Mouse (Mus musculus) heart, adult 2 months (tissue): Measurements from ENCODE around the gene Atg7. TPM values are rescaled to one million over a fixed set of nuclear protein-coding genes. Genes with fewer than 3 reads are reported as not detected.

ENCODE experiments used
- DNase-seq, 2 experiments: peaks; one replicate each; pipeline ENCODE4 v3.0.0; 2021
- H3K27ac ChIP-seq: fragments of 200-600 bp; 2 replicates; pipeline ENCODE4 v1.8.1; 2022
- H3K27me3 ChIP-seq: fragments of 200-500 bp; 2 replicates; pipeline ENCODE4 v1.6.1; 2012; ENCODE audit warnings: mild to moderate bottlenecking, low read length, inconsistent platforms, mixed read lengths; ENCODE audit not compliant: control insufficient read depth, insufficient read depth
- H3K36me3 ChIP-seq: fragments of 200-500 bp; 2 replicates; pipeline ENCODE4 v1.6.1; 2012; ENCODE audit warnings: low read length, inconsistent platforms; ENCODE audit not compliant: control insufficient read depth, insufficient read depth
- H3K4me1 ChIP-seq: fragments of 200-500 bp; 2 replicates; pipeline ENCODE4 v1.6.1; 2011; ENCODE audit warnings: low read length; ENCODE audit not compliant: control insufficient read depth, insufficient read depth
- H3K4me3 ChIP-seq: fragments of 200-600 bp; 2 replicates; pipeline ENCODE4 v1.8.1; 2022
- H3K79me2 ChIP-seq: fragments of 200-500 bp; replicated peaks from 2 replicates; pipeline ENCODE4 v1.6.1; 2012; ENCODE audit warnings: mild to moderate bottlenecking, inconsistent platforms, low read length, moderate library complexity, mixed read lengths; ENCODE audit not compliant: control insufficient read depth, insufficient read depth
- H3K9ac ChIP-seq: fragments of 200-500 bp; 2 replicates; pipeline ENCODE4 v1.6.1; 2012; ENCODE audit warnings: low read depth, mild to moderate bottlenecking, control low read depth, inconsistent platforms, low read length, mixed read lengths
- CTCF ChIP-seq: fragments of 200-600 bp; IDR thresholded peaks from 2 replicates; pipeline ENCODE4 v1.8.1; 2022; ENCODE audit warnings: antibody characterized with exemption, mild to moderate bottlenecking, moderate library complexity
- EP300 ChIP-seq: fragments of 200-500 bp; IDR thresholded peaks from 2 replicates; pipeline ENCODE4 v1.6.1; 2011; ENCODE audit warnings: low read depth, low read length, control low read depth; ENCODE audit not compliant: insufficient read depth
- POLR2A ChIP-seq: fragments of 200-500 bp; IDR thresholded peaks from 2 replicates; pipeline ENCODE4 v1.6.1; 2011; ENCODE audit warnings: mild to moderate bottlenecking, low read depth, low read length, control low read depth; ENCODE audit not compliant: insufficient read depth
- WGBS: fragments of 180-500 bp; shearing (Covaris S2); methylation state at CpG from one replicate; pipeline ENCODE4 v1.1.7; 2018; 5-methylcytosine and 5-hydroxymethylcytosine counted together
- intact Hi-C: fragments of 180-260 bp; cut with DNase I; formaldehyde crosslinking; loops from one replicate; pipeline ENCODE4 v1.15.1; 2025
- polyA plus RNA-seq: library from polyadenylated mRNA; depleted of rRNA; stranded (reverse); fragments of >200 nt; gene quantifications from 2 replicates; pipeline ENCODE4 v1.2.3, GENCODE M21; 2012
- total RNA-seq, 2 experiments: library from RNA; stranded (reverse); gene quantifications; 2 replicates each; pipeline ENCODE4 v1.2.3; 2021

Atg7 gene
- total and polyA plus RNA-seq, 3 experiments = 9.9 to 11.1 (median 10.7) TPM

DNA sequence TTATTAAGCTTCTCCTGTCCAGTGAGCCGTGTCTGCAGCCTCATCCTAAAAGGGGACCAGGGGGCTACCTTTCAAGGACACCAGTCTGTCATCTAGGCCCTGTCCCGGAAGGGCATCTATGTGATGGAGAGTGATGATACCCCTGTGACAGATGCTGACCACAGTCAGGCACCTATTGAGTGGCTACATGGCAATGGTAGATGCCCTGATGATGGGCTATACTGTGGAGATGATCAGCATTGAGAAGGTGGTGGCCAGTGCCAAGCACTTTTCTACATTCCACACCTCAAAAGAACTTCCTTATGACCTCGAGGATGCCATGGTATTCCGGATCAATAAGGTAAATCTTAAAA, 95.8 kb downstream of the Atg7 start:
- intact Hi-C loops = no loop called here
- 93% methylated on average over 4 of the region's 4 CpGs for WGBS
- TF ChIP-seq CTCF (no peak), POLR2A (no peak), EP300 (no peak)
- H3K79me2 ChIP-seq = no peaks in the 10 kb centered on the region
- H3K4me3 ChIP-seq = no peak overlapping the region
- no peaks in the 10 kb centered on the region for H3K27me3 ChIP-seq
- peaks cover 3% of the 10 kb centered on the region; the same call in 1 of the 2 replicates for H3K4me1 ChIP-seq
- H3K27ac ChIP-seq = no peak overlapping the region
- no peak overlapping the region for H3K9ac ChIP-seq
- DNase-seq = no peak
- H3K36me3 ChIP-seq = no peaks in the 10 kb centered on the region

DNA sequence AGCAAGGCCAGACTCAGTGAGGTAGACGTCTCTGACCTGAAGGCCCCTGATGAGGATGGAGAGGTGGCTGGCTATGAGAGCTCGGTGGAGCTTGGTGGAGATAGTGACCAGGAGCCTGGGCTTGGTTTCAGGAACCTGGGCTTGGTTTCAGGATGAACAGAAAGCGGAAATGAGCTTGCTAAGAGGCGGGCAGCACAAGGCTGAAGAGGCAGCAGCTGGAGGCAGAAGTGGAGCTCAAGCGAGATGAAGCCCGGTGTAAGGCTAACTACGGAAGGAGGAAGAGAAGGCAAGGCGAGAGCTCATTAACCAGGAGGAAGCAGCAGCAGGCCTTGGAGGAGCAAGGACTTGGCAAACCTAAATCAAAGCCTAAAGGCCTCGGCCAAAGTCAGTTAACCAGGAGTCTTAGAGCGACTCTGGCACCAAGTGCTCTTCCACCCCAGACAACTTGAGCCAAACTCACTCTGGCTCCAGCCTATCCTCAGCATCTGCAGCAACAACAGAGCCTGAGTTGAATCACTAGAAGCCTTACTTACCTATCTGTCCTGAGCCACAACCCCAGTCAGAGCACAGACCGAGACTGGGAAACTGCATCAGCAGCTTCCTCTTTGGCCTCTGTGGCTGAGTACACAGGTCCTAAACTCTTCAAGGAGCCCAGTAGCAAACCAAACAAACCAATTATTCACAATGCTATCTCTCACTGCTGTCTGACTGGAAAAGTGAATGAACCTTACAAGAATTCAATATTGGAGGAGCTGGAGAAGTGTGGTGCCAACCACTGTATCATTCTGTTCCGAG, 99.5 kb downstream of the Atg7 start:
- no peaks in the 10 kb centered on the region for H3K27me3 ChIP-seq
- no peak overlapping the region for H3K9ac ChIP-seq
- TF ChIP-seq CTCF (no peak), EP300 (no peak), POLR2A (no peak)
- no peak overlapping the region for H3K4me3 ChIP-seq
- intact Hi-C loops = no loop called here
- H3K4me1 ChIP-seq = no peaks in the 10 kb centered on the region
- DNase-seq = no peak
- no peaks in the 10 kb centered on the region for H3K36me3 ChIP-seq
- no peaks in the 10 kb centered on the region for H3K79me2 ChIP-seq
- no peak overlapping the region for H3K27ac ChIP-seq
- WGBS = 79% methylated on average over 12 of the region's 12 CpGs

DNA sequence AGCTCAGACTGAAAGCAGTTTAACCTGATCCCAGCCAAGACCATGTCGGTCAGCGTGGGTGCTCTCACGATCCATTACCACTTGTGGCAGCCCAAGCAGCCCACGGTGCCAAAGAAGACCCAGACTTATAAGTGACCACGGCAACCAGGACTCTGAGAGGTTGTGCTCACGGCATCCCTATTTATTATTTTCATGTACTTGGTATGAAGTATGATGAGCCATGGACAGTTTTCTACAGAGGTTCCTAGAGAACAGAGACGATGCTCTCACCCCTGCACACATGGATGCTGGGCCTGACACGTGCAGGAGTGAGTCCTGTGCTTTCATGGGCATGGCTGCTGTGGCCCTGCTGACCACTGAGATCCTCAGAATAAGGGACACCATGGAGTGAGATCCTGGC, 100.2 kb downstream of the Atg7 start:
- H3K79me2 ChIP-seq = no peaks in the 10 kb centered on the region
- WGBS = 92% methylated on average over 8 of the region's 8 CpGs
- no peak for DNase-seq
- H3K36me3 ChIP-seq = no peaks in the 10 kb centered on the region
- H3K4me3 ChIP-seq = no peak overlapping the region
- H3K9ac ChIP-seq = no peak overlapping the region
- H3K27ac ChIP-seq = no peak overlapping the region
- no peaks in the 10 kb centered on the region for H3K4me1 ChIP-seq
- intact Hi-C loops = no loop called here
- no peaks in the 10 kb centered on the region for H3K27me3 ChIP-seq
- TF ChIP-seq POLR2A (no peak), EP300 (no peak), CTCF (no peak)

DNA sequence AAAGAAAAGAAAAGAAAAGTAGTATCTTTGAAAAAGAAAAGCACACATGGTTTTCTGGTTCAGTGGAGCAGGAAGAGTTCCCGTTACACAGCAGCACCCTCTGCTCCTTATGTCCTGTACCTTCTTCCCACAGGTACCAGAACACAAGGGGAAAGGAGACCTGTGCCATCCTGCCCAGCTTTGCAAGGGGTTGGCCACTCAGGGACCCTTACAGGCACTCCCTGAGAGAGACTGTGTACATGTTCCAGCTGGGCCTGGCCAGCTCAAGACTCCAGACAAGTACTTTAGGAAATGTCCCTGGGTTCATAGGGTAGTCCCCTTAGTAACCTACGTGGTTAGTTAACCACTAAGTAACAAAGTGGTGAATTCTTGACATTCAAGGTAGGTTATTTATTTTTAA, 100.9 kb downstream of the Atg7 start:
- H3K36me3 ChIP-seq = no peaks in the 10 kb centered on the region
- 98% methylated on average over 2 of the region's 2 CpGs for WGBS
- no peak overlapping the region for H3K27ac ChIP-seq
- TF ChIP-seq POLR2A = no peak
- no peak for TF ChIP-seq CTCF
- TF ChIP-seq EP300 = no peak
- no peak for DNase-seq
- H3K27me3 ChIP-seq = no peaks in the 10 kb centered on the region
- no peaks in the 10 kb centered on the region for H3K79me2 ChIP-seq
- H3K9ac ChIP-seq = no peak overlapping the region
- no peak overlapping the region for H3K4me3 ChIP-seq
- intact Hi-C loops = no loop called here
- no peaks in the 10 kb centered on the region for H3K4me1 ChIP-seq

DNA sequence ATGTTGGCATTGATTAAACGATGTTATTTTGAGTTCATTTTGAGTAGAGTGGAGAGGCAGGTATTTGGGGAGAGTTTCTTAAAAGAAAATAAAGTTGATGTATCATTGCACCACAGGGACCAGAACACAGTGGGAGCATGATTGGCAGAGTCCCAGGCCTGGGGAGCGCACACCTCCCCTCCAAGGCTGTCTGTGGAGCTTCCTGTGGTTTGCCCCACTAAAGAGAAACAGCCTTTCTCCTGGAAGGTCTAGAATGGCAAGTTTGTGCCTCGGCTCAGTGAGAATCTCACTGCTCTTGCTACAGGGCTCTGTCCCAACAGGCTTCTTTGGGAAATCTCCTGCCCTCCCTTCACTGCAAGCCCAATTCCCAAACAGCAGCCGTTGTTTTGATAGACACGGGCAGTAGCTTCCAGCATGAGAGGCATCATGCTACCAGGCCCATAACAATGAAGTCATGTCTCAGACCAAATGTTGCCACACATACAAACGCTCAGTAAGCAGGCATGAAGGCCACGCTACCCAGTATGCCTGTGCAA, 103.6 kb downstream of the Atg7 start:
- no peak for TF ChIP-seq EP300
- no peak for TF ChIP-seq POLR2A
- TF ChIP-seq CTCF = no peak
- H3K36me3 ChIP-seq = no peaks in the 10 kb centered on the region
- intact Hi-C loops = no loop called here

DNA sequence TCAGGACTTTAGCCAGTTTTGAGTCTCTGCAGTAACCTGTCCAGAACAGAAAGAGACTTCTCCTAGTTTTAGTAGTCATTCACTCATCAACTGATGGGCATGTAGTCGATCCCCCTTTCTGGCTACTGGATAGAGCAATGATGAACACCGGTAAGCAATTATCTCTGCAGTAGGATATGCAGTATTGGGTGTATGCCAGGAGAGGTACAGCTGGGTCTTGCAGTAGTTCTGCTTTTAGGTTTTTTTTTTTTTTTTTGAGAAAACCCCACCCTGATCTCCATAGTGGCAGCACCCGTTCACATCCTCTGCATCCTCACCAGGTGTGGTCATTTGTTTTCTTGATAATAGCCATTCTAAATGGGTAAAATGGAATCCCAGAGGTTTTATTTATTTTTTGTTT, 105.5 kb downstream of the Atg7 start:
- Histone ChIP-seq H3K9ac (no peak overlapping the region), H3K4me1 (no peaks in the 10 kb centered on the region), H3K4me3 (no peak overlapping the region), H3K27ac (no peak overlapping the region), H3K36me3 (no peaks in the 10 kb centered on the region), H3K79me2 (no peaks in the 10 kb centered on the region), H3K27me3 (no peaks in the 10 kb centered on the region)
- no peak for DNase-seq
- intact Hi-C loops = no loop called here
- TF ChIP-seq CTCF = no peak
- TF ChIP-seq POLR2A = no peak
- TF ChIP-seq EP300 = no peak
- WGBS = 74% methylated on average over 3 of the region's 3 CpGs

More for the DNA sequence above, 103.6 kb downstream of the Atg7 start:
- no peaks in the 10 kb centered on the region for H3K79me2 ChIP-seq
- no peak overlapping the region for H3K4me3 ChIP-seq
- WGBS = 81% methylated on average over 7 of the region's 7 CpGs
- no peak overlapping the region for H3K27ac ChIP-seq
- DNase-seq = no peak
- no peaks in the 10 kb centered on the region for H3K4me1 ChIP-seq
- no peak overlapping the region for H3K9ac ChIP-seq
- H3K27me3 ChIP-seq = no peaks in the 10 kb centered on the region
